Mouse (Mus musculus) heart, adult 2 months (tissue): Measurements from ENCODE around the gene Tgds. TPM values are rescaled to one million over a fixed set of nuclear protein-coding genes. Genes with fewer than 3 reads are reported as not detected.
A peak's percentile ranks its signal among the peaks of the same experiment; 100 is the strongest.

Source experiments
- DNase-seq, 2 experiments: peaks; one replicate each; pipeline ENCODE4 v3.0.0; 2021
- H3K27ac ChIP-seq: fragments of 200-600 bp; 2 replicates; pipeline ENCODE4 v1.8.1; 2022
- H3K27me3 ChIP-seq: fragments of 200-500 bp; 2 replicates; pipeline ENCODE4 v1.6.1; 2012; ENCODE audit warnings: mild to moderate bottlenecking, low read length, inconsistent platforms, mixed read lengths; ENCODE audit not compliant: control insufficient read depth, insufficient read depth
- H3K36me3 ChIP-seq: fragments of 200-500 bp; 2 replicates; pipeline ENCODE4 v1.6.1; 2012; ENCODE audit warnings: low read length, inconsistent platforms; ENCODE audit not compliant: control insufficient read depth, insufficient read depth
- H3K4me1 ChIP-seq: fragments of 200-500 bp; 2 replicates; pipeline ENCODE4 v1.6.1; 2011; ENCODE audit warnings: low read length; ENCODE audit not compliant: control insufficient read depth, insufficient read depth
- H3K4me3 ChIP-seq: fragments of 200-600 bp; 2 replicates; pipeline ENCODE4 v1.8.1; 2022
- H3K79me2 ChIP-seq: fragments of 200-500 bp; replicated peaks from 2 replicates; pipeline ENCODE4 v1.6.1; 2012; ENCODE audit warnings: mild to moderate bottlenecking, inconsistent platforms, low read length, moderate library complexity, mixed read lengths; ENCODE audit not compliant: control insufficient read depth, insufficient read depth
- H3K9ac ChIP-seq: fragments of 200-500 bp; 2 replicates; pipeline ENCODE4 v1.6.1; 2012; ENCODE audit warnings: low read depth, mild to moderate bottlenecking, control low read depth, inconsistent platforms, low read length, mixed read lengths
- CTCF ChIP-seq: fragments of 200-600 bp; IDR thresholded peaks from 2 replicates; pipeline ENCODE4 v1.8.1; 2022; ENCODE audit warnings: antibody characterized with exemption, mild to moderate bottlenecking, moderate library complexity
- EP300 ChIP-seq: fragments of 200-500 bp; IDR thresholded peaks from 2 replicates; pipeline ENCODE4 v1.6.1; 2011; ENCODE audit warnings: low read depth, low read length, control low read depth; ENCODE audit not compliant: insufficient read depth
- POLR2A ChIP-seq: fragments of 200-500 bp; IDR thresholded peaks from 2 replicates; pipeline ENCODE4 v1.6.1; 2011; ENCODE audit warnings: mild to moderate bottlenecking, low read depth, low read length, control low read depth; ENCODE audit not compliant: insufficient read depth
- WGBS: fragments of 180-500 bp; shearing (Covaris S2); methylation state at CpG from one replicate; pipeline ENCODE4 v1.1.7; 2018; 5-methylcytosine and 5-hydroxymethylcytosine counted together
- intact Hi-C: fragments of 180-260 bp; cut with DNase I; formaldehyde crosslinking; loops from one replicate; pipeline ENCODE4 v1.15.1; 2025
- long read RNA-seq: library from polyadenylated mRNA; stranded (forward); transcript quantifications from one replicate; pipeline ENCODE4 v2.0.0, GENCODE M21; 2021
- polyA plus RNA-seq: library from polyadenylated mRNA; depleted of rRNA; stranded (reverse); fragments of >200 nt; gene quantifications from 2 replicates; pipeline ENCODE4 v1.2.3, GENCODE M21; 2012; rRNA removed
- total RNA-seq, 2 experiments: library from RNA; stranded (reverse); gene quantifications; 2 replicates each; pipeline ENCODE4 v1.2.3; 2021

Tgds gene
- total RNA-seq (10 to 100 TPM in 1 of 2 experiments, 1 to 10 TPM in 1; 8.7 to 10.3 TPM), polyA plus RNA-seq (6.4 and 11.4 TPM in 2 replicates)
- long read RNA-seq, partial matches to known transcripts: 0 of 9 reads
- long read RNA-seq, other reads (novel, unspliced or antisense): 4 of 9 reads

DNA sequence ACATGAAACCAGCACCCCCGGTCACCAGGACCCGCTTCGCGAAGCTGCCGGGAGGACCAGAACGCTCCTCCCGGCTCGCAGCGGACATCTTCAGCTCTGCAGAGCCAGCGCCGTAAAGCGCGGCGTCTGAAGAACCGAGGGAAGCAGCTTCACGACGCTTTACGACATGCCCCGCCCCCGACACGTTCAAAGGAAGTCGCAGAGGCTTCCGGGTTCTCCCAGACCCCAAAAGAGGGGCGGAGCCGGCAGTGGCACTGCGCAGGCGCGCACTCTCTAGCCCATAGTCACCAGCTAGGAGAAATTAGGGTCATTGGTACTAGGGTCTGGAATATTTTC lies at the start of gene Tgds:
Gene Tgds (minus strand): TSS at position 114 of the 336 bp plus-strand sequence.
- under 1% methylated on average over 28 of the region's 28 CpGs for WGBS
- H3K4me1 ChIP-seq: peaks cover 4% of the 10 kb centered on the region
- H3K4me3 ChIP-seq: peak within 1 kb of the TSS; percentile 67
- no peaks in the 10 kb centered on the region for H3K36me3 ChIP-seq
- H3K79me2 ChIP-seq: 0 out of 2 replicates have a peak, but pooled peaks cover 1% of the 10 kb centered on the region
- intact Hi-C loops: loop anchor here (1.0 kb wide), 1 partner anchor 43 kb away; no protein-coding TSS in a partner anchor
- TF ChIP-seq CTCF (no peak), POLR2A (peak; percentile 98), EP300 (peak; percentile 72; the same call in 1 of the 2 replicates)
- peak within 1 kb of the TSS; percentile 88 for H3K27ac ChIP-seq
- DNase-seq: peak; percentile 98
- H3K27me3 ChIP-seq: no peaks in the 10 kb centered on the region
- peak within 1 kb of the TSS; percentile 63 for H3K9ac ChIP-seq

DNA sequence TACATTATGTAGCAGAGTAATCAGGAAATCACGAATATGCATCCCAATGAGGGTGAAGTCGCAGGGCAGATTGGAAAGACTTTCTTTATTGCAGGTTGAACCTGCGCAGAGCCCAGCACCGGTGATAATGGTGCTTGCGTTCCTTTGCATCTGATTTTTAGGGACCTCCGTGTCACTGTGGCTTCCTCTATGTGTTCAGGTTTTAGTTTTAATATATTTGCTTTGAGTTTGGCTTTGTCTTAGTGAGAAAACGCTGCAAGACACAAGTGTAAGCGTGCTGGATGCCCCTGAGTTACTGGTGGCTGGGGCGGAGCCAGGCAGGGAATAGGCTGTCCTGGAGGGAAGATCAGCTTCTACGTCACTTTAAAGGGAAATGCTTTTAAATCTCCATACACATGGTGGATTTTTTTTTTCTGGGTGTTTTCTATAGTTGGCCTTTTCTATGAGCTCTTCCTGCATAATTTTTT lies 48.2 kb upstream of the Tgds start:
- Histone ChIP-seq H3K27ac (peak overlapping the region; percentile 83), H3K36me3 (no peaks in the 10 kb centered on the region), H3K4me3 (peak overlapping the region; percentile 50), H3K79me2 (no peaks in the 10 kb centered on the region), H3K27me3 (no peaks in the 10 kb centered on the region), H3K4me1 (peaks cover 2% of the 10 kb centered on the region; the same call in 1 of the 2 replicates), H3K9ac (peak overlapping the region; percentile 62)
- intact Hi-C loops: no loop called here
- TF ChIP-seq POLR2A (peak; percentile 82), CTCF (no peak), EP300 (no peak)
- 2% methylated on average over 10 of the region's 10 CpGs for WGBS
- DNase-seq: peak; percentile 64 to 65

DNA sequence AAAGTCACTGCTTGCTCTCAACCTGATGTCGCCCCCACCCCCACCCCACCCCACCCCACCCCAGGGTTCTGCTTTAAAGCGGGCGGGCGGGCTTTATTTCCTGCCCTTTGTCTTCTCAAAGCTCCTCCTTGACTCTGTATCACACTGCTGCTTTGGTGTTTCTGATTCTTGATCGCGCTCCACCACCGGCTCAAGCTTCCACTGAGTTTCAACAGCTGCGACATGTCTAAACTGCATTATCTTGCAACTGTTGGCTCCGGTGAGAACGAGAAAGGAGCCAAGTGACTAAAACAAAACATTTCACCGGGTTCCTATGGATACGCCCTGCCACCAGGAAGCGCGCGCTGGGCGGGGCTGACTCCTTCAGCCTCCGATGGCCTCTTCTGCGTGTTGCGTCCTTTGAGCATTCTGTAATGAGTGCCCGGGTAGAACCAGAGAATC lies 47.6 kb upstream of the Tgds start:
- H3K4me3 ChIP-seq: peak overlapping the region; percentile 50
- H3K27me3 ChIP-seq: no peaks in the 10 kb centered on the region
- H3K27ac ChIP-seq: peak overlapping the region; percentile 83
- H3K36me3 ChIP-seq: no peaks in the 10 kb centered on the region
- H3K9ac ChIP-seq: peak overlapping the region; percentile 62
- intact Hi-C loops: no loop called here
- peak; percentile 82 to 85 for DNase-seq
- TF ChIP-seq EP300: peak; percentile 38; the same call in 1 of the 2 replicates
- TF ChIP-seq POLR2A: peak; percentile 44; the same call in 1 of the 2 replicates
- no peak for TF ChIP-seq CTCF
- under 1% methylated on average over 19 of the region's 20 CpGs for WGBS
- no peaks in the 10 kb centered on the region for H3K79me2 ChIP-seq
- H3K4me1 ChIP-seq: peaks cover 2% of the 10 kb centered on the region; the same call in 1 of the 2 replicates

DNA sequence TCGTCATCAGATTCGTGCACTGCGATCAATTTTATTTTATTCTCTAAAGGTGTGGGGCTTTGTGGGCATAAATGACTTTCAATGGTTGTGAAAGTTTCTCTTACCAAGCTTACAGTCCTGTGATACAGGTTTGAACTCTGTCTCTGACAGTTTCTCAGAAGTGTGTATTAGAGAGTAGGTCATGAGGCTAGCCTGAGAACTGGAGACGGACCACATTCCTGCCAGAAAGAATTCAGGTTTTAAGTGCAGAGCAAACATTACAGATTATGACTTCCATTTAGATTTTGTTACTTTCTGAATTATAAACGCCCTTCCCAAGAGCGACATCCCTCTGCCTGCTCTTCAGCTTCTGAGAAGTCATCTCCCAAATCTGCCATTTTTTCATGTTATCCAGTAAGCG lies 47.1 kb upstream of the Tgds start:
- H3K9ac ChIP-seq: no peak overlapping the region
- peak overlapping the region; percentile 50 for H3K4me3 ChIP-seq
- no peak for TF ChIP-seq EP300
- WGBS: 42% methylated on average over 7 of the region's 7 CpGs
- peak overlapping the region; percentile 83; the same call in 1 of the 2 replicates for H3K27ac ChIP-seq
- no peak for DNase-seq
- no peaks in the 10 kb centered on the region for H3K36me3 ChIP-seq
- no peaks in the 10 kb centered on the region for H3K27me3 ChIP-seq
- peaks cover 2% of the 10 kb centered on the region; the same call in 1 of the 2 replicates for H3K4me1 ChIP-seq
- no peaks in the 10 kb centered on the region for H3K79me2 ChIP-seq
- intact Hi-C loops: loop anchor here (5.0 kb wide), 1 partner anchor 58 kb away; the partner anchor contains the start of gene Sox21

DNA sequence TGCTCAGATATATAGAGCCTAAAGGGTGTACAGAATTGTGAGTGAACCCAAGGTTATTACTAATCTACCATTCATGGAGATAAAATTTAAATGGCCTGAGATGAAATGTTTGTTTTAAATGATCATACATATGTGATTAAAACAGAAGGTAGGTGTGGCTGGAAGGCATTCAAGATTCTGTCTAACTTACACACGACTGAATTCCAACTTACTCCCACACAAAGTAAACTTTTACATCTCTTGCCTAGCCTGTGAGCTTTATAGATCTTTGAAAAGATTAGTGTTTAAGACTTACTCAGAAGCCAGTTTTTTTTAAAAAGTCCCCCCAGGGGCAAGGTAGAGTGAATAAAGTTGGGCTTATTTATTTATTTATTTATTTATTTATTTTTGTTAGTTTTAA lies 46.7 kb upstream of the Tgds start:
- Histone ChIP-seq H3K4me1 (peaks cover 2% of the 10 kb centered on the region; the same call in 1 of the 2 replicates), H3K4me3 (no peak overlapping the region), H3K27ac (no peak overlapping the region), H3K36me3 (no peaks in the 10 kb centered on the region), H3K9ac (no peak overlapping the region), H3K27me3 (no peaks in the 10 kb centered on the region), H3K79me2 (no peaks in the 10 kb centered on the region)
- WGBS: 38% methylated on average over 1 of the region's 1 CpGs
- no peak for DNase-seq
- intact Hi-C loops: loop anchor here (5.0 kb wide), 1 partner anchor 58 kb away; the partner anchor contains the start of gene Sox21
- TF ChIP-seq POLR2A: no peak
- no peak for TF ChIP-seq EP300
- TF ChIP-seq CTCF: no peak

DNA sequence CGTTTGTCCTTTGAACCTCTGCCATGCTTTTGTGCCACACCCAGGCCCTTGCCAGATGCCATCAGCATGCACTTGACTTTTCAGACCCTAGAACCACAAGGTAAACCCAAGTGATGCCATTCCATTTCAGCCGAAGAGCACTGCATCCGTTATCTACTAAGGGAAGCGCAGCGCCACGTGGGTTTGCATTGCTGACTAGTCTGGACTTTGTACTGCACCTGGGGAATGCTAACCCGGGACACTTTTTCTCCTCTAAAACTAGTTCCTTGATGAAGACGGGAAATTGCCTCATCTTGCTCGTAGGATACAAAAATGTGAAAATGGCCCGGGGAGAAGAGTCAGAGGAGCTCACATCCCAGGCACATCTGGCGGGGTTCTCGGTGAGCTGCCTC lies 43.1 kb upstream of the Tgds start:
- Histone ChIP-seq H3K27ac (no peak overlapping the region), H3K9ac (no peak overlapping the region), H3K27me3 (no peaks in the 10 kb centered on the region), H3K79me2 (no peaks in the 10 kb centered on the region), H3K4me1 (peaks cover 2% of the 10 kb centered on the region; the same call in 1 of the 2 replicates), H3K36me3 (no peaks in the 10 kb centered on the region), H3K4me3 (no peak overlapping the region)
- intact Hi-C loops: loop anchor here (5.0 kb wide), 1 partner anchor 62 kb away; the partner anchor contains the start of gene Sox21
- TF ChIP-seq POLR2A (no peak), EP300 (no peak)
- DNase-seq: no peak
- 83% methylated on average over 12 of the region's 12 CpGs for WGBS
